8 mouse cellular contexts compared by ENCODE assay signal in the genomic region with DNA sequence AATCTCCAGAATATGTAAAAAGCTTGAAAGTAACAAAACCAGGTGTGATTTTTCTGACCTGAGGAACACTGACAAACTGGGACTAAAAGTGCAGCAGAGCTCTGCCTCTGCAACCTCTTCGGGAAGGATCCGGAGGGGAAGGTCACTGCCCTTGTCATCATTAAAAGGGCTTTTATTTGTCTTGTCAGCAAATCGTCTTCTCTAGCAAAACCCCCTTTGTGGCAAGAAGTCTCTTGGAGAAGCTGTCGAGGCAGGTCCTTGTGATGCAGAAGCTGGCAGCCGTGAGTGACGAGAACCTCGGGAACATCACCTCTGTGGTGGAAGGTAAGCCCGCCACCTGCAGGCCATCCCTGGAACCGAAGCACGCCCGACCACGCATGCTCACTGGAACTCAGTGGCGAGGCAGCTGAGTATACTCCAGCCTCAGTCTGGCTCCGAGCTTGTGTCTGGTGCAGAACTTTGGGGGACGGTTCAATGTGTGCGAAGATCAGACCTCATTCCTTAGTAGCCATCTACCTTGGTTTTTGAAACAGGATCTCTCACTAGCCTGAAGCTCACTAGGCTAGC. TPM values are rescaled to one million over a fixed set of nuclear protein-coding genes. Genes with fewer than 3 reads are reported as not detected.
DNase-seq lines count a peak whose midpoint lies in the region; ATAC-seq and TF ChIP-seq lines count a peak whose summit lies in the region.

No protein-coding gene starts in this region.

- H3K36me3 ChIP-seq in embryonic facial prominence, embryonic 14.5 days (ENCODE audit: control insufficient read depth, insufficient read depth, low read length): no peaks in the 10 kb centered on the region
- no peaks in the 10 kb centered on the region for H3K36me3 ChIP-seq in limb, embryonic 14.5 days (ENCODE audit: control insufficient read depth, insufficient read depth, low read length)
- H3K36me3 ChIP-seq in myocyte (ENCODE audit: control insufficient read depth, insufficient read depth): no peaks in the 10 kb centered on the region
- H3K36me3 ChIP-seq in splenic B cell, adult 2 months (ENCODE audit: control insufficient read depth, insufficient read depth, low read length, poor library complexity, severe bottlenecking): peaks cover 59% of the 10 kb centered on the region

- H3K9me3 ChIP-seq in embryonic facial prominence, embryonic 14.5 days (ENCODE audit: control insufficient read depth, low read length): no peaks in the 10 kb centered on the region
- H3K9me3 ChIP-seq in limb, embryonic 14.5 days (ENCODE audit: control insufficient read depth, low read length): no peaks in the 10 kb centered on the region

- no peak overlapping the region for H3ac ChIP-seq in myocyte (ENCODE audit: control insufficient read depth, insufficient read length)

- H3K4me2 ChIP-seq in embryonic facial prominence, embryonic 14.5 days (ENCODE audit: low read depth, low read length): peak overlapping the region; percentile 40
- H3K4me2 ChIP-seq in limb, embryonic 14.5 days (replicated peaks; ENCODE audit: low read depth, low read length, severe bottlenecking): peak overlapping the region; percentile 41
- H3K4me2 ChIP-seq in myocyte (ENCODE audit: low read depth): peak overlapping the region; percentile 56

- no peaks in the 10 kb centered on the region for H3K79me2 ChIP-seq in myocyte (ENCODE audit: control insufficient read depth, insufficient read depth)

- DNase-seq in 416B (ENCODE audit: low read depth): peak; percentile 45
- DNase-seq in embryonic facial prominence, embryonic 14.5 days (ENCODE audit: low spot score): peak; percentile 86
- peak; percentile 86 for DNase-seq in heart, adult 8-10 months (ENCODE audit: low spot score)
- peak; percentile 93 for DNase-seq in kidney, adult 9 months
- peak; percentile 80 for DNase-seq in limb, embryonic 14.5 days (ENCODE audit: low spot score)
- DNase-seq in splenic B cell, adult 2 months (ENCODE audit: low read depth, low spot score): peak; percentile 58

- H3K9ac ChIP-seq in embryonic facial prominence, embryonic 14.5 days (ENCODE audit: low read depth, low read length): peak overlapping the region; percentile 14; the same call in 1 of the 2 replicates
- no peak overlapping the region for H3K9ac ChIP-seq in limb, embryonic 14.5 days (ENCODE audit: low read depth, low read length, severe bottlenecking)

- ATAC-seq in embryonic facial prominence, embryonic 14.5 days (ENCODE audit: low read depth): peak; percentile 90
- peak; percentile 90 for ATAC-seq in limb, embryonic 14.5 days (ENCODE audit: low FRiP score, low read depth)

- peak; percentile 77 for TF ChIP-seq CTCF in bone marrow, adult 2 months (IDR thresholded peaks at IDR 0.05; ENCODE audit: control insufficient read depth, insufficient read depth, low read length)

- H3K4me3 ChIP-seq in bone marrow, adult 2 months (replicated peaks; ENCODE audit: control insufficient read depth, low read depth, low read length): no peak overlapping the region
- no peak overlapping the region; the same call in 1 of the 2 replicates for H3K4me3 ChIP-seq in embryonic facial prominence, embryonic 14.5 days (ENCODE audit: low read depth, low read length)
- H3K4me3 ChIP-seq in limb, embryonic 14.5 days (replicated peaks; ENCODE audit: low read length): peak overlapping the region; percentile 7; the same call in 1 of the 2 replicates
- no peak overlapping the region for H3K4me3 ChIP-seq in myocyte

- H3K27me3 ChIP-seq in embryonic facial prominence, embryonic 14.5 days (replicated peaks; ENCODE audit: control insufficient read depth, insufficient read depth, low read length): no peaks in the 10 kb centered on the region
- H3K27me3 ChIP-seq in limb, embryonic 14.5 days (ENCODE audit: control insufficient read depth, insufficient read depth, low read length): no peaks in the 10 kb centered on the region
- no peaks in the 10 kb centered on the region for H3K27me3 ChIP-seq in myocyte (ENCODE audit: control insufficient read depth, insufficient read depth, insufficient read length)
- no peaks in the 10 kb centered on the region for H3K27me3 ChIP-seq in splenic B cell, adult 2 months (ENCODE audit: control insufficient read depth, insufficient read depth, low read length, poor library complexity, severe bottlenecking)

- peaks cover 2% of the 10 kb centered on the region; the same call in 1 of the 2 replicates for H3K4me1 ChIP-seq in bone marrow, adult 2 months (ENCODE audit: control insufficient read depth, insufficient read depth, low read length)
- H3K4me1 ChIP-seq in embryonic facial prominence, embryonic 14.5 days (ENCODE audit: control insufficient read depth, insufficient read depth, low read length): no peaks in the 10 kb centered on the region
- H3K4me1 ChIP-seq in limb, embryonic 14.5 days (ENCODE audit: control insufficient read depth, insufficient read depth, low read length): no peaks in the 10 kb centered on the region

- H3K27ac ChIP-seq in bone marrow, adult 2 months (ENCODE audit: control insufficient read depth, insufficient read depth, low read depth, low read length, poor library complexity): no peak overlapping the region
- no peak overlapping the region for H3K27ac ChIP-seq in embryonic facial prominence, embryonic 14.5 days (replicated peaks; ENCODE audit: low read depth, low read length)
- H3K27ac ChIP-seq in limb, embryonic 14.5 days (replicated peaks; ENCODE audit: low read depth, low read length): no peak overlapping the region

- WGBS in bone marrow, adult 2 months: 62% methylated on average over 16 of the region's 16 CpGs
- WGBS in embryonic facial prominence, embryonic 14.5 days: 7% methylated on average over 13 of the region's 16 CpGs
- 10% methylated on average over 16 of the region's 16 CpGs for WGBS in limb, embryonic 14.5 days

- TF ChIP-seq POLR2A in bone marrow, adult 2 months (IDR thresholded peaks at IDR 0.05; ENCODE audit: borderline replicate concordance, control insufficient read depth, low read depth, low read length): no peak
- no peak for TF ChIP-seq POLR2A in limb, embryonic 14.5 days (IDR thresholded peaks at IDR 0.05; ENCODE audit: borderline replicate concordance, extremely low read depth, insufficient read depth, insufficient read length)
- TF ChIP-seq POLR2A in myocyte (IDR thresholded peaks at IDR 0.05; ENCODE audit: insufficient read length, low read depth): no peak

TF ChIP-seq in myocyte, 11 proteins besides CTCF, POLR2A, EP300 and RAD21:
- no peak for TF ChIP-seq TCF3 (IDR thresholded peaks at IDR 0.05; ENCODE audit: insufficient read length, low read depth)
- no peak for TF ChIP-seq CEBPB (IDR thresholded peaks at IDR 0.05; ENCODE audit: insufficient read depth, poor library complexity, severe bottlenecking)
- no peak for TF ChIP-seq POLR2AphosphoS2 (IDR thresholded peaks at IDR 0.05; ENCODE audit: insufficient read length, low read depth)
- no peak for TF ChIP-seq MYOD1 (IDR thresholded peaks at IDR 0.05; ENCODE audit: control insufficient read depth in 1 of 3, insufficient read length in 2 of 3, low read depth in 2 of 3)

RNA-seq across cellular contexts. Expression of gene Armh2, which starts 27.5 kb away (rescaled TPM):
- not detected in 2 replicates for polyA plus RNA-seq in bone marrow, adult 2 months (2011; ENCODE audit: insufficient read depth, insufficient read length, low replicate concordance, missing spikeins)
- polyA plus RNA-seq in embryonic facial prominence, embryonic 14.5 days (2014; fragmentation: Nextera tagmentation; extraction: Ambion mirVana): not detected in 2 replicates
- not detected for total RNA-seq in heart, adult 8-10 months (2022)
- not detected in 2 replicates for polyA plus RNA-seq in limb, embryonic 14.5 days (2012; rRNA removed)
- not detected in 2 replicates for polyA plus RNA-seq in limb, embryonic 14.5 days (2014; fragmentation: Nextera tagmentation; extraction: Ambion mirVana)
- polyA plus RNA-seq in myocyte (2012; fragmentation: generic; extraction: Trizol): 0.07 TPM

RNA-seq across cellular contexts. Expression of gene Gmnn, which starts 48.2 kb away (rescaled TPM):
- 91.4 and 105 TPM in 2 replicates for polyA plus RNA-seq in bone marrow, adult 2 months (2011; ENCODE audit: insufficient read depth, insufficient read length, low replicate concordance, missing spikeins)
- polyA plus RNA-seq in embryonic facial prominence, embryonic 14.5 days (2014; fragmentation: Nextera tagmentation; extraction: Ambion mirVana): 82.4 and 82.8 TPM in 2 replicates
- 10 to 100 TPM; 48.1 to 77.5 (median 69.4) TPM for total RNA-seq in heart, adult 8-10 months (2022)
- polyA plus RNA-seq in limb, embryonic 14.5 days (2012; rRNA removed): 22.1 and 43.0 TPM in 2 replicates
- 78.7 and 83.6 TPM in 2 replicates for polyA plus RNA-seq in limb, embryonic 14.5 days (2014; fragmentation: Nextera tagmentation; extraction: Ambion mirVana)
- polyA plus RNA-seq in myocyte (2012; fragmentation: generic; extraction: Trizol): 10.8 TPM
